Mouse (Mus musculus) liver, adult 2 months (tissue): ENCODE measurements around the gene Nars2. TPM values are rescaled to one million over a fixed set of nuclear protein-coding genes. Genes with fewer than 3 reads are reported as not detected.
"Not testable (repeated sequence)": the region's sequence is repeated elsewhere in the genome, so short reads cannot be mapped to it uniquely, and the experiment has no call there.

Experiments
- DNase-seq: peaks from one replicate; pipeline ENCODE4 v3.0.0-alpha.2; 2011; ENCODE audit warnings: low read depth, low spot score; ENCODE audit errors: extremely low read depth
- H3K27ac ChIP-seq: fragments of 200-500 bp; replicated peaks from 2 replicates; pipeline ENCODE4 v1.5.1; 2012; ENCODE audit warnings: low read depth, mild to moderate bottlenecking, control low read depth, inconsistent platforms, low read length; ENCODE audit not compliant: insufficient read depth
- H3K27me3 ChIP-seq: fragments of 200-500 bp; 2 replicates; pipeline ENCODE4 v1.6.1; 2012; ENCODE audit warnings: mild to moderate bottlenecking, moderate library complexity, low read length, inconsistent platforms; ENCODE audit not compliant: control insufficient read depth, insufficient read depth
- H3K36me3 ChIP-seq: fragments of 200-500 bp; 2 replicates; pipeline ENCODE4 v1.6.1; 2012; ENCODE audit warnings: low read length, inconsistent platforms; ENCODE audit not compliant: control insufficient read depth, insufficient read depth
- H3K4me1 ChIP-seq: fragments of 200-500 bp; 2 replicates; pipeline ENCODE4 v1.6.1; 2011; ENCODE audit warnings: low read length; ENCODE audit not compliant: control insufficient read depth, insufficient read depth
- H3K4me3 ChIP-seq: fragments of 200-500 bp; 2 replicates; pipeline ENCODE4 v1.5.1; 2011; ENCODE audit warnings: low read depth, mild to moderate bottlenecking, control low read depth, low read length, moderate library complexity; ENCODE audit not compliant: insufficient read depth
- H3K79me2 ChIP-seq: fragments of 200-500 bp; 2 replicates; pipeline ENCODE4 v1.6.1; 2012; ENCODE audit warnings: inconsistent platforms, mild to moderate bottlenecking, low read length, moderate library complexity; ENCODE audit not compliant: control insufficient read depth, insufficient read depth
- H3K9ac ChIP-seq: fragments of 200-500 bp; 2 replicates; pipeline ENCODE4 v1.6.1; 2012; ENCODE audit warnings: low read depth, mild to moderate bottlenecking, control low read depth, inconsistent platforms, low read length
- CTCF ChIP-seq: fragments of 200-500 bp; IDR thresholded peaks from 2 replicates; pipeline ENCODE4 v1.5.1; 2011; ENCODE audit warnings: low read depth, low read length, control low read depth
- POLR2A ChIP-seq: fragments of 200-500 bp; IDR thresholded peaks from 2 replicates; pipeline ENCODE4 v1.6.1; 2011; ENCODE audit warnings: low read length, control low read depth; ENCODE audit not compliant: insufficient read depth; ENCODE audit errors: extremely low read depth
- WGBS: fragments of 180-500 bp; shearing (Covaris S2); methylation state at CpG from one replicate; pipeline ENCODE4 v1.1.7; 2018; 5-methylcytosine and 5-hydroxymethylcytosine counted together
- polyA plus RNA-seq: library from polyadenylated mRNA; depleted of rRNA; stranded (reverse); fragments of >200 nt; gene quantifications from 2 replicates; pipeline ENCODE4 v1.2.3, GENCODE M21; 2012
- total RNA-seq: library from RNA; depleted of rRNA; stranded (reverse); fragments of >200 nt; gene quantifications from 2 replicates; pipeline ENCODE4 v1.2.3, GENCODE M21; 2014

The Nars2 gene
- total and polyA plus RNA-seq, 2 experiments: 6.9 to 17.3 TPM

DNA sequence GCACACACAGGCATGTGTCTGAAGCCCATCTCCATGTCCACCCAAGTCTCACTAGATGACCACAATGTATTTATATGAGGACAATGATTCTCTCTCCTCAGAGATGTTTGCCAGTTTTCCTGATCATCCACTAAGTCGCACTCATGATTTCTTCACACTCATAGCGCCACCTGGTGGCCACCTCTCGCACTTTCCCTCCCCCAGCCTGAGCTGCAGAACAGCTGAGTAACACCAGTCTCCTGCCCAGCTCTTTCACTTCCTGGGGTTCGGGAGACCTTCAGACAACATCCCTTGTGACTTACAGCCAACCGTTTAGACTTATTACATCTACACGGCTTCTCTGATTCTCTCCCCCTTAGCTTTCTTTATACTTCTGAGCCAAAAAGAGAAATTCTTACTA is 37.3 kb upstream of the Nars2 start:
- Histone ChIP-seq H3K4me3 (no peak overlapping the region), H3K36me3 (no peaks in the 10 kb centered on the region), H3K79me2 (no peaks in the 10 kb centered on the region), H3K27ac (no peak overlapping the region), H3K27me3 (0 out of 2 replicates have a peak, but pooled peaks cover 2% of the 10 kb centered on the region), H3K4me1 (no peaks in the 10 kb centered on the region), H3K9ac (no peak overlapping the region)
- 4% methylated on average over 6 of the region's 6 CpGs for WGBS
- TF ChIP-seq POLR2A: no peak
- peak; percentile 94 for TF ChIP-seq CTCF
- peak; percentile 38 for DNase-seq

DNA sequence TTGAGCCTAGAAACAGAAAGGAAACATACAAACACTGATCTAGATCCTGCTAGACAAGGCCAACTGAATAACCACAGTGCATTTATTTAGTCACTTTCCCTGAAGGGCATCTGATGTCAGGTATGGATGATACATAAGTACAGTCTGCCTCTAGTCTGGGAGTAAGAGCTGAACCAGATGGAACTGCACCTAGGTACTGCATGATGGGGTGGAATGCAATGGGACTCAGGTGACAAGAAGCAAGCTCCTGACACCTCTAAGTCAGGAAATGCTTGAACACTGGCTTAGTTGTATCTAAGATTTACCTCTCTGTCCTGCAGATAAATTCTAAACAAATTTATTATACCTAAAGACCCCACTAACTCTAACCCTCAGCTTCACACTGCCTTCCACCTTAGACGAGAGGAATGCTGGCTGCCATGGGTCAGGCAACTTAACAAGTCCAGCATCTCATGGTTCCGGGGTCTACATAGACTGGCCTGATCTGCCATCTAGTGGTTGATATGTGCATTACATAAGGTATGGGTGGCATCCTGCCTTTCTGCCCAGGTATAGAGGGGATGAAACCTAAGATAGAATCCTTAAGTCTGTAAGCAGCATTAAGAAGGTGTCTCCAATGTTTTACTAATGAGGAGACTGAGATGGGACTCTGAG is 35.7 kb upstream of the Nars2 start:
- H3K27ac ChIP-seq: no peak overlapping the region
- 0 out of 2 replicates have a peak, but pooled peaks cover 2% of the 10 kb centered on the region for H3K27me3 ChIP-seq
- no peak overlapping the region for H3K9ac ChIP-seq
- no peaks in the 10 kb centered on the region for H3K4me1 ChIP-seq
- H3K36me3 ChIP-seq: no peaks in the 10 kb centered on the region
- no peaks in the 10 kb centered on the region for H3K79me2 ChIP-seq
- DNase-seq: peak; percentile 51
- no peak overlapping the region for H3K4me3 ChIP-seq
- WGBS: 1% methylated on average over 2 of the region's 2 CpGs
- TF ChIP-seq POLR2A (no peak), CTCF (peak; percentile 45; the same call in 1 of the 2 replicates)

DNA sequence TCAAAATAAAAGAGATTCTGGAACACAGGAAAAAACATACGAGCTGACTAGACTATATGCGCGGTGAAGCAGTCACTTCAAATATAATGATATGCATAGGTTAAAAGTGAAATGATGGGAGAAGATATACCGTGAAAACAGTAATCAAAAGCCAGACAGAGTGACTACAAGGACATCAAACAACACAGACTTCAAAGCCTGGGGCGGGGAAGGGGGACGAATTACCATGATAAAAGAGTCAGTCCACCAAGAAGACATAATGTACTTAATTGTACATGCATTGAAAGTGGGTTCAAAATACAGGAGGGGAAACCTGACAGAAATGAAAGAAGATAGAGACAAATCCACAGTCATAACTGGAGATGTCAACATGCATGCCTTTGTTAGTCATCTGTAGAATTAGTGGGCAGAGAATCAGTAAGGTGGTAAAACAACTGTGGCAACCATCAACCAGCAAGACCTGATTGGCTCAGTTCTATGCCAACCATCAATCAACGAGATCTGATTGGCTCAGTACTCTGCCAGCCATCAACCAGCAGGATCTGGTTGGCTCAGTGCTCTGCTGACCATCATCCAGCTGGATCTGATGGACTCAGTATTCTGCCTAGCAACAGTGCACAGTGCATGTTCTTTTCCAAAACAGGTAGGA is 30.7 kb upstream of the Nars2 start:
- H3K9ac ChIP-seq: no peak overlapping the region
- DNase-seq: peak; percentile 18
- no peak overlapping the region for H3K4me3 ChIP-seq
- no peaks in the 10 kb centered on the region for H3K4me1 ChIP-seq
- 79% methylated on average over 7 of the region's 7 CpGs for WGBS
- H3K36me3 ChIP-seq: no peaks in the 10 kb centered on the region
- no peaks in the 10 kb centered on the region for H3K79me2 ChIP-seq
- no peak overlapping the region for H3K27ac ChIP-seq
- H3K27me3 ChIP-seq: no peaks in the 10 kb centered on the region
- TF ChIP-seq POLR2A (no peak), CTCF (no peak)

DNA sequence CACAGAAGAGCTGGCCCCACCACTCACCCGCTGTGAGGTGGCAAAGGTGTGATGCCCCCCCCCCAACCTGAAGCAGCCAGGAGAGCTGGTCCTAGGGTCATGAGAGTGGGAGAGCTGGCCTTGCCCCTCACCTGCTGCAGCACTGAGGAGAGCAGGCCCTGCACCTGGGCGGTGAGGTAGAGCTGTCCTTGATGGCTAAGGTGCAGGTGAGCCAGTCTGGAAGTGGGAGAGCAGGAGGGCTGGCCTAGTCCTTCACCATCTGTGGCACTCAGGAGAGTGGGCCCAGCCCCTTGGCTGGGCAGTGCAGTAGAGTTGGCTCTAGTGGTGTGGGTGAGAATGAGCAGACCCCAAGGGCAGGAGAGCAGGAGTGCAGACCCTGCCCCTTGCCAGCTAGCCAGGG is 28.4 kb upstream of the Nars2 start:
- Histone ChIP-seq H3K27ac (no peak overlapping the region), H3K9ac (no peak overlapping the region), H3K4me1 (no peaks in the 10 kb centered on the region), H3K4me3 (no peak overlapping the region), H3K27me3 (no peaks in the 10 kb centered on the region), H3K36me3 (no peaks in the 10 kb centered on the region), H3K79me2 (no peaks in the 10 kb centered on the region)
- TF ChIP-seq POLR2A: no peak
- no peak for TF ChIP-seq CTCF
- DNase-seq: no peak
- 98% methylated on average over 2 of the region's 2 CpGs for WGBS

DNA sequence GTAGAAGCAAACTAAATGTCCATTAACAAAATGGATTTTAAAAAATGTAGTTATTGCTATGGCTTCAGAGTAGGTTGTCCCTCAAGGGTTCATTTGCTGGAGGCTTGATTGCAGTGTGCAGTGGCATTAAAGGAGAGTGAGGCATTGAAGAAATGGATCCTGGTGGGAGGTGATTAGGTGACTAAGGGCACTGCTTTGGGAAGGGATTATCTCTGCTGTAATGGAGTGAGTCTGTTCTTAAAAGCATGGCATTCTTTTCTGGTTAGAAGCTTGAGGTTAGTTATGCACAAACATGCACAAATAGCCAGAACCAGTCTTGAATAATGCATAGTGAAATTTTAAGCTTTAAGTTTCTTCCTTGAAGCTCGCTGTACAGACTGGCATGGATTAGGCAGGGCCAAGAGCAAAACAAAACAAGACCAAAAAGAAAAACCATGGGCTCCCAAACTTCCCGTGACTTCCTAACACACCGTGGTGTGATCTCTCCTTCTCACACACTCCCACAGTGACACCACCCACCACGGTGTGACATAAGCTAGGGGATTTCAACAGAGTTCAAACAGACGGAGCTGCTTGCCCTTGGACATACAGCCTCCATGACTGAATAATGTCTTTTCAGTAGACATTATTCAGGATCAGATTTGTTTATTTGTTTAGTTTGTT is 7.5 kb upstream of the Nars2 start:
- Histone ChIP-seq H3K27ac (no peak overlapping the region), H3K27me3 (no peaks in the 10 kb centered on the region), H3K9ac (no peak overlapping the region), H3K36me3 (no peaks in the 10 kb centered on the region), H3K79me2 (no peaks in the 10 kb centered on the region), H3K4me1 (no peaks in the 10 kb centered on the region), H3K4me3 (no peak overlapping the region)
- WGBS: 70% methylated on average over 5 of the region's 5 CpGs
- TF ChIP-seq POLR2A: no peak
- no peak for TF ChIP-seq CTCF
- no peak for DNase-seq

DNA sequence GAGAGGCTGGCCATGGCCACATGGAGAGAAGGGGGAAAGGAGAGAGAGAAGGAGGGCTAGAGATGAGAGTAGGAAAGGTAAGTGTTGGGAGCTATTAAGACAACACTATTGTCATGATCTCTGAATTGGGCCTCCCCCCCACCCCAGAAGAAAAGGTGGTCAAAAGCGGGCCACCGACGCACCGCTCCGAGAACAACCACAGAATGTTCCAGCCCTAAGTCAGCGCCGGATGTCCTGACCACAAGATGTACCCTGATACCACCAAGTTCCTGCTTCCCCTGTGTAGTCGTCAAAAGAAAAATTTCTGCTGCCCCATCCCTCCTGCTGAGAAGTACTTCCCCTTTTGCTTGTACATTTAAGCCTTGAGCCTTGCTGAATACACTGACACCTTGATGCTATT is 4.8 kb upstream of the Nars2 start:
- not testable (repeated sequence) for H3K36me3 ChIP-seq, H3K27me3 ChIP-seq
- 79% methylated on average over 8 of the region's 8 CpGs for WGBS

More for the DNA sequence above, 4.8 kb upstream of the Nars2 start:
- H3K27ac ChIP-seq, H3K79me2 ChIP-seq, H3K4me3 ChIP-seq, H3K4me1 ChIP-seq, DNase-seq, H3K9ac ChIP-seq: not testable (repeated sequence)
